Mouse (Mus musculus): ENCODE data around the gene Rela. TPM values are rescaled to one million over a fixed set of nuclear protein-coding genes. Genes with fewer than 3 reads are reported as not detected.

Rela gene
- polyA plus RNA-seq, 1 experiment from 2014 or later = 37.7 TPM

GRCm38 (mm10) chr19:5695849-5696462 lies 58.7 kb downstream of the Rela start:
- Histone ChIP-seq H3K27me3 (ENCODE audit: control insufficient read depth, insufficient read depth, low read length) (no peaks in the 10 kb centered on the region), H3K27ac (ENCODE audit: low read length) (no peak overlapping the region), H3K4me3 (ENCODE audit: low read length) (no peak overlapping the region), H3K9ac (ENCODE audit: low read length) (no peak overlapping the region), H3K9me3 (replicated peaks; ENCODE audit: control insufficient read depth, low read length) (no peaks in the 10 kb centered on the region), H3K36me3 (ENCODE audit: control insufficient read depth, insufficient read depth) (peaks cover 49% of the 10 kb centered on the region), H3K4me1 (ENCODE audit: control insufficient read depth, insufficient read depth, low read length) (peaks cover 6% of the 10 kb centered on the region), H3K4me2 (ENCODE audit: low read depth, low read length) (peak overlapping the region; percentile 7; the same call in 1 of the 2 replicates)
- WGBS = 38% methylated on average over 41 of the region's 41 CpGs
- no peak for ATAC-seq (replicated peaks; ENCODE audit: extremely low read depth, insufficient read depth, low FRiP score)

Small RNA genes lying within 50 kb of the gene (microRNA-seq; reads per million reads assigned to microRNA genes)
- not detected for gene Mir6987

Other genes starting within 250 kb of the Rela start
- gene Sart1, start 248.8 kb upstream of the Rela start, polyA plus RNA-seq (2015; fragmentation: Nextera tagmentation; extraction: Ambion mirVana) = 49.6 and 54.7 TPM in 2 replicates
- 1.6 and 2.1 TPM in 2 replicates for gene Tsga10ip, start 235.0 kb upstream of the Rela start, polyA plus RNA-seq (2015; fragmentation: Nextera tagmentation; extraction: Ambion mirVana)
- gene Drap1, start 212.5 kb upstream of the Rela start, polyA plus RNA-seq (2015; fragmentation: Nextera tagmentation; extraction: Ambion mirVana) = 219 and 232 TPM in 2 replicates
- gene AI837181, start 212.3 kb upstream of the Rela start, polyA plus RNA-seq (2015; fragmentation: Nextera tagmentation; extraction: Ambion mirVana) = 34.6 and 41.8 TPM in 2 replicates
- gene Fosl1, start 189.9 kb upstream of the Rela start, polyA plus RNA-seq (2015; fragmentation: Nextera tagmentation; extraction: Ambion mirVana) = 0.16 TPM in 1 of 2 replicates, not detected in the other
- 7.6 and 8.0 TPM in 2 replicates for gene Ccdc85b, start 179.6 kb upstream of the Rela start, polyA plus RNA-seq (2015; fragmentation: Nextera tagmentation; extraction: Ambion mirVana)
- gene Fibp, start 176.9 kb upstream of the Rela start, polyA plus RNA-seq (2015; fragmentation: Nextera tagmentation; extraction: Ambion mirVana) = 108 TPM in 2 replicates
- 3.1 and 7.4 TPM in 2 replicates for gene Ctsw, start 169.0 kb upstream of the Rela start, polyA plus RNA-seq (2015; fragmentation: Nextera tagmentation; extraction: Ambion mirVana)
- 62.7 and 76.1 TPM in 2 replicates for gene Efemp2, start 163.5 kb upstream of the Rela start, polyA plus RNA-seq (2015; fragmentation: Nextera tagmentation; extraction: Ambion mirVana)
- gene Mus81, start 149.1 kb upstream of the Rela start, polyA plus RNA-seq (2015; fragmentation: Nextera tagmentation; extraction: Ambion mirVana) = 50.1 and 52.9 TPM in 2 replicates
- gene Cfl1, start 147.0 kb upstream of the Rela start, polyA plus RNA-seq (2015; fragmentation: Nextera tagmentation; extraction: Ambion mirVana) = 1,696 and 1,829 TPM in 2 replicates
- gene 1700020D05Rik, start 133.7 kb upstream of the Rela start, polyA plus RNA-seq (2015; fragmentation: Nextera tagmentation; extraction: Ambion mirVana) = not detected in 2 replicates
- 17.2 and 18.3 TPM in 2 replicates for gene Snx32, start 126.9 kb upstream of the Rela start, polyA plus RNA-seq (2015; fragmentation: Nextera tagmentation; extraction: Ambion mirVana)
- 0.54 and 0.61 TPM in 2 replicates for gene Ovol1, start 76.8 kb upstream of the Rela start, polyA plus RNA-seq (2015; fragmentation: Nextera tagmentation; extraction: Ambion mirVana)
- gene Ap5b1, start 69.5 kb upstream of the Rela start, polyA plus RNA-seq (2015; fragmentation: Nextera tagmentation; extraction: Ambion mirVana) = 3.8 and 4.0 TPM in 2 replicates
- 76.7 and 80.0 TPM in 2 replicates for gene Rnaseh2c, start 35.6 kb upstream of the Rela start, polyA plus RNA-seq (2015; fragmentation: Nextera tagmentation; extraction: Ambion mirVana)
- gene Kat5, start 27.2 kb upstream of the Rela start, polyA plus RNA-seq (2015; fragmentation: Nextera tagmentation; extraction: Ambion mirVana) = 30.3 and 31.8 TPM in 2 replicates
- 23.5 and 24.9 TPM in 2 replicates for gene Sipa1, start 26.2 kb downstream of the Rela start, polyA plus RNA-seq (2015; fragmentation: Nextera tagmentation; extraction: Ambion mirVana)
- gene Map3k11, start 51.3 kb downstream of the Rela start, polyA plus RNA-seq (2015; fragmentation: Nextera tagmentation; extraction: Ambion mirVana) = 24.4 and 26.8 TPM in 2 replicates
- gene Pcnx3, start 51.4 kb downstream of the Rela start, polyA plus RNA-seq (2015; fragmentation: Nextera tagmentation; extraction: Ambion mirVana) = 11.5 and 13.4 TPM in 2 replicates
- gene Kcnk7, start 66.9 kb downstream of the Rela start, polyA plus RNA-seq (2015; fragmentation: Nextera tagmentation; extraction: Ambion mirVana) = 0.18 and 0.24 TPM in 2 replicates
- 92.3 and 97.5 TPM in 2 replicates for gene Ehbp1l1, start 88.8 kb downstream of the Rela start, polyA plus RNA-seq (2015; fragmentation: Nextera tagmentation; extraction: Ambion mirVana)
- gene Fam89b, start 92.2 kb downstream of the Rela start, polyA plus RNA-seq (2015; fragmentation: Nextera tagmentation; extraction: Ambion mirVana) = 68.6 and 72.3 TPM in 2 replicates
- 27.3 and 31.5 TPM in 2 replicates for gene Ltbp3, start 103.4 kb downstream of the Rela start, polyA plus RNA-seq (2015; fragmentation: Nextera tagmentation; extraction: Ambion mirVana)
- gene Scyl1, start 133.9 kb downstream of the Rela start, polyA plus RNA-seq (2015; fragmentation: Nextera tagmentation; extraction: Ambion mirVana) = 62.1 and 66.6 TPM in 2 replicates
- gene Frmd8, start 237.8 kb downstream of the Rela start, polyA plus RNA-seq (2015; fragmentation: Nextera tagmentation; extraction: Ambion mirVana) = 33.6 and 34.8 TPM in 2 replicates
- gene Slc25a45, start 240.3 kb downstream of the Rela start, polyA plus RNA-seq (2015; fragmentation: Nextera tagmentation; extraction: Ambion mirVana) = 4.6 and 5.0 TPM in 2 replicates

Data from heart, embryonic 16.5 days (tissue).